Mouse (Mus musculus) cortical plate, adult 2 months (tissue): Measurements from ENCODE around the gene Prelid1. TPM values are rescaled to one million over a fixed set of nuclear protein-coding genes. Genes with fewer than 3 reads are reported as not detected.

Source experiments
- H3K27ac ChIP-seq: fragments of 200-500 bp; 2 replicates; pipeline ENCODE4 v1.5.1; 2012; ENCODE audit warnings: low read length, control low read depth, inconsistent platforms; ENCODE audit not compliant: insufficient read depth
- H3K4me1 ChIP-seq: fragments of 200-500 bp; 2 replicates; pipeline ENCODE4 v1.6.1; 2011; ENCODE audit warnings: low read length; ENCODE audit not compliant: control insufficient read depth, insufficient read depth
- H3K4me3 ChIP-seq: fragments of 200-500 bp; 2 replicates; pipeline ENCODE4 v1.5.1; 2011; ENCODE audit warnings: mild to moderate bottlenecking, low read length, control low read depth; ENCODE audit not compliant: insufficient read depth
- CTCF ChIP-seq: fragments of 200-500 bp; IDR thresholded peaks from 2 replicates; pipeline ENCODE4 v1.5.1; 2011; ENCODE audit warnings: mild to moderate bottlenecking, control low read depth, low read length; ENCODE audit not compliant: insufficient read depth; ENCODE audit errors: extremely low read depth
- POLR2A ChIP-seq: fragments of 200-500 bp; IDR thresholded peaks from 2 replicates; pipeline ENCODE4 v1.6.1; 2011; ENCODE audit warnings: mild to moderate bottlenecking, low read length, control low read depth; ENCODE audit not compliant: insufficient read depth; ENCODE audit errors: extremely low read depth
- polyA plus RNA-seq: library from polyadenylated mRNA; depleted of rRNA; stranded (reverse); fragments of >200 nt; gene quantifications from 2 replicates; pipeline ENCODE4 v1.2.3, GENCODE M21; 2012

Prelid1 gene
- polyA plus RNA-seq, 1 experiment: 177 TPM

DNA sequence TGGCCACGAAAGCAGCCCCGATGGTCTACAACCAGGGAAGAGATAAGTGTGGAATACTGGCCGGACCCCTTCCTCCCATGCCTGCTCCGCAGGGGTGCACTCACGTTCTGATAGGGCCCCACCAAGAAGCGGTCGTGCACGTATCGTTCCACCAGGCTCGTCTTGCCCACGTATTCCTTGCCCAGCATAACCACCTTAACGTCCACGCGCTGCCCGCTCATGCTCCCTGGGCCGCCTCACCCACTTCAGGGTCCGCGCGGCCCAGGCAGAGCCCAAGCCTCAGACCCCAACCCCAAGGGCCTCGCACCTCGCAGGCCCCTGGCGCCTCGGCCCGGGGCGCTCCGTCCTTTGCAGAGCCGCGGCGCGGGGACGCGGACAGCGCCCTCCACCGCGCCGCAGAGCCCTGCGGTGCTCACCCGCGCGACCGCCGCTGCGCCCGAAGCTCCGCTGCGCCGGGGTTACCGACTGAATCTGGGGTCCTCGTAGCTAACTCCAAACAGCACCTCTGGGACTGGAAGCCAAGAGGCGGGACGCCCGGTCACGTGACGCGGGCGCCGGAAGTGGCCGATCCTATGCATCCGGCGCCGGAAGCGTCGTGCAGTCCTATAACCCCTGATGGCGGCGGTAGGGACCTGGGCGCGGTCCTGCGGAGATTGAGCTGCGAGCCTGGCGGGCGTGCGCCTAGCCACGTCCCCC is 1.3 kb downstream of the Prelid1 start, which contains the start of gene Rab24:
Gene Rab24 (minus strand): TSS at position 513 of the 696 bp plus-strand sequence.
- TF ChIP-seq CTCF (no peak), POLR2A (peak; percentile 61)
- Histone ChIP-seq H3K4me1 (peaks cover 7% of the 10 kb centered on the region; the same call in 1 of the 2 replicates), H3K27ac (peak within 1 kb of the TSS; percentile 63), H3K4me3 (peak within 1 kb of the TSS; percentile 95)

GRCm38 (mm10) chr13:55322130-55322825 is 2.0 kb downstream of the Prelid1 start:
- Histone ChIP-seq H3K27ac (no peak overlapping the region), H3K4me1 (peaks cover 8% of the 10 kb centered on the region), H3K4me3 (peak overlapping the region; percentile 95)
- peak; percentile 33; the same call in 1 of the 2 replicates for TF ChIP-seq CTCF
- no peak for TF ChIP-seq POLR2A

DNA sequence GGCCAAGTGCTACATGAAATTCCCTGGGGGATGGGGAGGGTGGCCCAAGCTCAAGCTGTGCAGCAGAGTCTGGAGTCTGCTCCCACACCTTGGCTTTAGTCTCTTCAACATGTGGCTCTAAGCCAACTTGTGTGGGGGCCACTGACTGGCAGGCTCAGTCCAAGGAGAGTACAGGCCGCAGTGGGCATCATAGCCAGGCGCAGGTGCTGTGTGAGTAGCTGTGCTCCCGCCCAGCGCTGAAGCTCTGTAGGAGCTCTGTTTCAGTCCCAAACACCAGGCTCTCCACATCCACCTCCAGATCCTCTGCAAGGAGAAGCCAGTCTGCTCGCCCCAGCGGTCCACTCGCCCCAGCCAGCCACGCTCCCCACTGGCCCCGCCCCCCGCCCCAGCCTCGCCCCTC is 5.3 kb downstream of the Prelid1 start:
- Histone ChIP-seq H3K27ac (no peak overlapping the region), H3K4me3 (no peak overlapping the region), H3K4me1 (peaks cover 9% of the 10 kb centered on the region)
- TF ChIP-seq POLR2A: no peak
- no peak for TF ChIP-seq CTCF

DNA sequence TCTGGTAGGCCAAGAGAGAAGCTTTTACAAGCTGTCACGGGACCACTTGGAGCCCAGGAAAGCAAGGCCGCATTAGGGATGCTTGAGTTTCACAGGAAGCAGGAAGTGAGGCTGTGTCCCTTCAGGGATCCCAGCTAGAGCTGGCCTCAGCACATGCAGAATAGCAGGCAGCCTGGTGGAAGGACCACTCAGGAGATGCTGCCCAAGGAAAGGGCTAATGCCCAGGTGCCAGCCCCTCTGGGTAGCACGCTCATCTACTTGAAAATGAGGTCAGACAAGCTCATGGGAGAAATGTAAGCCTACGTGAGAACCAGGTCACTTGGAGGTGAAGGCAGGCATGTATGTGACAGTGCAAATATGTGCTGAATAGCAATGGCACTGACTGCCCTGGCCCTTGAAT is 6.9 kb downstream of the Prelid1 start:
- Histone ChIP-seq H3K4me3 (no peak overlapping the region), H3K27ac (no peak overlapping the region), H3K4me1 (peaks cover 6% of the 10 kb centered on the region)
- TF ChIP-seq CTCF (no peak), POLR2A (no peak)

DNA sequence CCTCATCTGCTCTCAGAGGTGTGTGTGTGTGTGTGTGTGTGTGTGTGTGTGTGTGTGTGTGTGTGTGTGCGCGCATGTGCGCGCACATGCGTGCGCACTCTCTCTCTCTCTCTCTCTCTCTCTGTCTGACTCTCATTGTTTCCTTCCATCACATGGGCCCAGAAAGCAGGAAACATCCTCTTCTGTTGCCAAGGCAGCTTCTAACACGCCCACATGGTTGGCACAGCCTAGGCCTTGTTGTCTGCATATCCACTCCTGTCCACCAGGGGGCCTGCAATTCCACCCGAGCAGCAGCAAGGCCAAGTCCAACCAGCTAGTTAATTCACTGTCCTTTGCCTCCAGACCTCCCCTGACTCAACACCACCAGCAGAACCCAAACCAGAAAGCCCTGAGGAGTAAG is 7.3 kb downstream of the Prelid1 start:
- Histone ChIP-seq H3K4me1 (peaks cover 6% of the 10 kb centered on the region), H3K4me3 (no peak overlapping the region), H3K27ac (no peak overlapping the region)
- peak; percentile 86 for TF ChIP-seq CTCF
- no peak for TF ChIP-seq POLR2A

- TF ChIP-seq POLR2A: no peak
- no peak for TF ChIP-seq CTCF
- peaks cover 4% of the 10 kb centered on the region for H3K4me1 ChIP-seq
- H3K4me3 ChIP-seq: no peak overlapping the region
- H3K27ac ChIP-seq: no peak overlapping the region
These were observed 7.9 kb downstream of the Prelid1 start for GRCm38 (mm10) chr13:55328171-55328570.

DNA sequence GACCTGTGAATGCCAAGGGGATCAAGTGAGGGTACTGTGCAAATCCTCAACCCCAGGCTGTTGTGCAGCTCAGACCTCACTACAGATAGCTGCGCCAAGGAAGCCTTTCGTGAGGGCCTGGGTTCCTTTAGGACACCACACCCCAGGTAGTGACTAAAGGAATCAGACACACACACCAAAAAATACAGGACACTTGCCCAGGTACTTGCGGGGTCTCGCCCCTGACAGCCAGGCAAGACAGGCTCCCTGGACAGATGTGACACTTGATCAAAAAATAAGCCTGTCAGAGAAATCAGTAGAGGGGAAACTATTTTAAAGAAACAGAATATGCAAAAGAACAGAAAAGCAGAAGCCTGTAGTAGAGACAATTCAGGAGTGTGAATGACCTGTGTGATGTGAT is 8.3 kb downstream of the Prelid1 start:
- Histone ChIP-seq H3K4me1 (peaks cover 2% of the 10 kb centered on the region), H3K27ac (no peak overlapping the region), H3K4me3 (no peak overlapping the region)
- TF ChIP-seq POLR2A (no peak), CTCF (no peak)

DNA sequence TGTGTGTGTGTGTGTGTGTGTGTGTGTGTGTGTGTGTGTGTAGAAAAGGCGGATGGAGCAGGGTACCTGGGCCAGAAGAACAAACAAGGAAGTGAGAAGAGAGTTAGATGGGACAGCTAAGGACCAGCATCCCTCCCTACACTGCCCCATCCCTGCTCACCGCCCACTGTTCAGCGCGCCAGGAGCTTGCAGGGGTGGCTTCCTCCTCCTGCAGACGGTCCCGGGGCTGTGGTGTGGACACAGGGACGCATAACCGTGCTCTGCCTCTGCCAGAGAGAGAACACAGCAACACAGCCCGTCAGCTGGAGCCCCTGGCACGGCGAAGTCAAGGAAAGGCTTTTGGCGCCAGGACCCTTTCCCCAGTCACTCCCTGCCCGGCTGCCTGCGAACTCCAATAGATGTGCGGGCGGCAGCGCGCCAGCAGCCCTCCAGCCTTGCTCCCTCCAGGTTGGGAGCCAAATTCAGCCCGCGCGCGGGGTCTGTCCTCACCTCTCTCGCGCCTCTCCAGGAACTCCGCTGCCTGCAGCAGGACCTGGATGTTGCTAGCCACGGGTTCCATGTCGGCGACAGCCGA is 8.9 kb downstream of the Prelid1 start:
- Histone ChIP-seq H3K4me1 (peaks cover 2% of the 10 kb centered on the region), H3K27ac (no peak overlapping the region), H3K4me3 (peak overlapping the region; percentile 34)
- no peak for TF ChIP-seq POLR2A
- TF ChIP-seq CTCF: no peak

DNA sequence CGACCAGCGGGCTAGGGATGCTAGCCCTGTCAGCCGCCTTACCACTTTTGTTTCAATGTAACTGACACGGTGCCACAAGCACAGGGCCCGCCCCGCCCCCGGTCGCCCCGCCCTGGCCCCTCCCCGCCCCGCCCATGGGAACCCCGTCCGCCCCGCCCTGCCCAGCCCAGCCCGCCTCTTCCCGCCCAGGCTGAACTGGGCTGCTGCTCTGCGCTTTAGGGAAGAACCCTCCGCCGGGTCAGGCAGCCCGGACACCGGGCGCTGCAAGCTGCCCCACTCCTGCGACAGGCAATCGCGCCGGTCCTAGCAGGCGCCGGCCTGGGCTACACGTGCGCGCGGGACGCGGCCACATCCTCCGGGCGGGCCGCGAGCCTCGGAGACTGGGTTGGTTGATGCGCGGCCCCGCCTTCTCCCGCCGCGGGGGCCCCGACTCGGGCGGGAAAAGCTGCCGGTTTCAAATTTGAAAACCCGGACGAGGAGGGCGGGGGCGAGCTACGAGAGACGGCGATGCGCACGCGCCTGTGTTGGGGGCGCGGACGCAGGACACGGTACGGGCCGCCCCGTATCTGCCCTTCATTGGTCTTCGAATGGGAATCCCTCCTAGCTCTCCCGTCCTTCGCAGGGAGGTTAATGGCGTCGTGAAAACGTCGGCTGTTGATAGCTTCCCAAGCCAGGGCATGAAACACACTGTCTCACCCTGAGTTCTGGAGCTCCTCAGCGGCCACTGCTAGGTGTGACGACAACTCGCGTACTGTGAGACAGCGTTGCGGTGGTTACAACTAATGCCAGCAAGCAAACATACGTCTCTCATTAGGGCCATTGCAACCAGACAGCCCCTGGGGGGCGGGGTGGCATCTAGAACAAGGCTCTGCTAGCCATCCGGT is 9.6 kb downstream of the Prelid1 start, which contains the start of gene Mxd3:
Gene Mxd3 (minus strand): TSS at position 141 of the 884 bp plus-strand sequence.
- H3K4me3 ChIP-seq: peak within 1 kb of the TSS; percentile 34
- peaks cover 2% of the 10 kb centered on the region for H3K4me1 ChIP-seq
- TF ChIP-seq CTCF (no peak), POLR2A (no peak)
- no peak within 1 kb of the TSS for H3K27ac ChIP-seq
